Mouse (Mus musculus) liver, postnatal 0 days (tissue): ENCODE measurements at regions not wholly inside any gene's neighbourhood (a gene's known extent, or its start where the extent isn't known, plus 50 kb on each side); places are given as distances from the start of the nearest gene placed in this dataset.
"Not testable (repeated sequence)": the region's sequence is repeated elsewhere in the genome, so short reads cannot be mapped to it uniquely, and the experiment has no call there.

Source experiments
- CTCF ChIP-seq: sonication (generic); IDR thresholded peaks from 2 replicates; pipeline ENCODE4 v1.5.1; 2016; ENCODE audit warnings: antibody characterized with exemption, low read depth
- EP300 ChIP-seq: IDR thresholded peaks from 2 replicates; pipeline ENCODE4 v1.6.1; 2016; ENCODE audit warnings: antibody characterized with exemption, low read depth, mild to moderate bottlenecking

- TF ChIP-seq EP300, CTCF: not testable (repeated sequence)
These were observed 114.9 kb upstream of the Mettl4 start for GRCm38 (mm10) chr17:94864531-94865318.
